Mouse (Mus musculus): ENCODE data around the gene Cnot1. TPM values are rescaled to one million over a fixed set of nuclear protein-coding genes. Genes with fewer than 3 reads are reported as not detected.

Cnot1 gene
- polyA plus RNA-seq (2012; fragmentation: generic; extraction: Trizol): 40.6 TPM
- long read RNA-seq, experiment 1, partial matches to known transcripts: 18 of 20 reads
- long read RNA-seq, experiment 1, other reads (novel, unspliced or antisense): 1 of 20 reads
- long read RNA-seq, experiment 2, full-length matches to known transcripts: 9 of 131 reads
- long read RNA-seq, experiment 2, partial matches to known transcripts: 80 of 131 reads
- long read RNA-seq, experiment 2, other reads (novel, unspliced or antisense): 42 of 131 reads

- peaks cover 47% of the 10 kb centered on the region for H3K79me3 ChIP-seq (ENCODE audit: low read depth)
- peaks cover 54% of the 10 kb centered on the region for H3K79me2 ChIP-seq (ENCODE audit: control insufficient read depth, insufficient read depth)
- peak within 1 kb of the TSS; percentile 93 for H3K4me3 ChIP-seq (ENCODE audit: insufficient read depth, poor library complexity, severe bottlenecking)
- TF ChIP-seq MAX (IDR thresholded peaks at IDR 0.05): no peak
- TF ChIP-seq MYOD1 (IDR thresholded peaks at IDR 0.05; ENCODE audit: control insufficient read depth, insufficient read length, low read depth): no peak
- no peak for TF ChIP-seq CEBPB (IDR thresholded peaks at IDR 0.05; ENCODE audit: low read depth)
- H3ac ChIP-seq (ENCODE audit: control insufficient read depth, insufficient read length, low read depth): peak within 1 kb of the TSS; percentile 95
- H3K27me3 ChIP-seq (ENCODE audit: control insufficient read depth, insufficient read depth, insufficient read length): no peaks in the 10 kb centered on the region
- peaks cover 8% of the 10 kb centered on the region for H3K36me3 ChIP-seq (ENCODE audit: control insufficient read depth, insufficient read depth)
Measured at GRCm38 (mm10) chr8:95807331-95807843, at the start of gene Cnot1. Gene Cnot1, minus strand, starts transcription at chr8:95807464.

DNA sequence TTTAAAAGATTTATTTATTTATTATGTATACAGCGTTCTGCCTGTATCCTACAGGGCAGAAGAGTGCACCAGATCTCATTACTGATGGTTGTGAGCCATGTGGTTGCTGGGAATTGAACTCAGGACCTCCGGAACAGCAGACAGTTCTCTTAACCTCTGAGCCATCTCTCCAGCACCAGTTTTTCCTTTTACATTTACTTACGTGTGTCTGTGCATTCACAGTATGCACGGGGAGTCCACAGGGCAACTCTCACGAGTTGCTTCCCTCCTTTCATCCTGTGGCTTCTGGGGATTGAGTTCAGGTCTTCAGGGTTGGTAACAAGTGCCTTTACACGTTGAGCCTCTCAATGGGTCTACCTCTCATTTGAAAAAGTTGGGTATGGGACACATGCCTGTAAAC lies 46.9 kb upstream of the Cnot1 start:
- H3ac ChIP-seq (ENCODE audit: control insufficient read depth, insufficient read length, low read depth): no peak overlapping the region
- H3K79me3 ChIP-seq (ENCODE audit: low read depth): peaks cover 2% of the 10 kb centered on the region
- H3K4me3 ChIP-seq (ENCODE audit: insufficient read depth, poor library complexity, severe bottlenecking): no peak overlapping the region
- H3K79me2 ChIP-seq (ENCODE audit: control insufficient read depth, insufficient read depth): peaks cover 11% of the 10 kb centered on the region
- no peaks in the 10 kb centered on the region for H3K27me3 ChIP-seq (ENCODE audit: control insufficient read depth, insufficient read depth, insufficient read length)
- H3K36me3 ChIP-seq (ENCODE audit: control insufficient read depth, insufficient read depth): no peaks in the 10 kb centered on the region
- TF ChIP-seq CTCF (IDR thresholded peaks at IDR 0.05; ENCODE audit: control insufficient read depth, insufficient read depth, insufficient read length) (no peak), FOSL1 (IDR thresholded peaks at IDR 0.05; ENCODE audit: insufficient read depth, low read length, poor library complexity, severe bottlenecking) (no peak), MYOD1 (IDR thresholded peaks at IDR 0.05; ENCODE audit: control insufficient read depth, insufficient read length, low read depth) (no peak), CEBPB (IDR thresholded peaks at IDR 0.05; ENCODE audit: low read depth) (no peak)

GRCm38 (mm10) chr8:95853102-95853843 lies 46.0 kb upstream of the Cnot1 start, which contains the start of gene Slc38a7:
Gene Slc38a7, minus strand, starts transcription at chr8:95853539.
- Histone ChIP-seq H3K79me2 (ENCODE audit: control insufficient read depth, insufficient read depth) (peaks cover 11% of the 10 kb centered on the region), H3K79me3 (ENCODE audit: low read depth) (peaks cover 2% of the 10 kb centered on the region)

GRCm38 (mm10) chr8:95852290-95852689 lies 45.0 kb upstream of the Cnot1 start:
- peak overlapping the region; percentile 40 for H3ac ChIP-seq (ENCODE audit: control insufficient read depth, insufficient read length, low read depth)
- peak overlapping the region; percentile 74 for H3K4me3 ChIP-seq (ENCODE audit: insufficient read depth, poor library complexity, severe bottlenecking)
- TF ChIP-seq CTCF (IDR thresholded peaks at IDR 0.05; ENCODE audit: control insufficient read depth, insufficient read depth, insufficient read length): no peak
- no peak for TF ChIP-seq MAX (IDR thresholded peaks at IDR 0.05)
- peak; percentile 44 for TF ChIP-seq USF1 (IDR thresholded peaks at IDR 0.05; ENCODE audit: low read depth)
- TF ChIP-seq MYOG (IDR thresholded peaks at IDR 0.05; ENCODE audit: control insufficient read depth, extremely low read depth, insufficient read length): no peak
- no peak for TF ChIP-seq MYOD1 (IDR thresholded peaks at IDR 0.05; ENCODE audit: control insufficient read depth, insufficient read length, low read depth)
- TF ChIP-seq CEBPB (IDR thresholded peaks at IDR 0.05; ENCODE audit: low read depth): peak; percentile 97
- TF ChIP-seq FOSL1 (IDR thresholded peaks at IDR 0.05; ENCODE audit: insufficient read depth, low read length, poor library complexity, severe bottlenecking): no peak
- H3K36me3 ChIP-seq (ENCODE audit: control insufficient read depth, insufficient read depth): peaks cover 6% of the 10 kb centered on the region
- peaks cover 2% of the 10 kb centered on the region for H3K79me3 ChIP-seq (ENCODE audit: low read depth)
- H3K27me3 ChIP-seq (ENCODE audit: control insufficient read depth, insufficient read depth, insufficient read length): no peaks in the 10 kb centered on the region
- H3K79me2 ChIP-seq (ENCODE audit: control insufficient read depth, insufficient read depth): peaks cover 11% of the 10 kb centered on the region

More at GRCm38 (mm10) chr8:95853102-95853843, 46.0 kb upstream of the Cnot1 start, which contains the start of gene Slc38a7:
- Histone ChIP-seq H3K4me3 (ENCODE audit: insufficient read depth, poor library complexity, severe bottlenecking) (peak within 1 kb of the TSS; percentile 74), H3ac (ENCODE audit: control insufficient read depth, insufficient read length, low read depth) (peak within 1 kb of the TSS; percentile 63), H3K27me3 (ENCODE audit: control insufficient read depth, insufficient read depth, insufficient read length) (no peaks in the 10 kb centered on the region), H3K36me3 (ENCODE audit: control insufficient read depth, insufficient read depth) (peaks cover 1% of the 10 kb centered on the region)
- no peak for TF ChIP-seq MYOD1 (IDR thresholded peaks at IDR 0.05; ENCODE audit: control insufficient read depth, insufficient read length, low read depth)
- TF ChIP-seq CTCF (IDR thresholded peaks at IDR 0.05; ENCODE audit: control insufficient read depth, insufficient read depth, insufficient read length): no peak
- TF ChIP-seq MAX (IDR thresholded peaks at IDR 0.05): no peak
- no peak for TF ChIP-seq CEBPB (IDR thresholded peaks at IDR 0.05; ENCODE audit: low read depth)
- peak; percentile 99 for TF ChIP-seq USF1 (IDR thresholded peaks at IDR 0.05; ENCODE audit: low read depth)

GRCm38 (mm10) chr8:95850326-95850725 lies 43.1 kb upstream of the Cnot1 start:
- Histone ChIP-seq H3K4me3 (ENCODE audit: insufficient read depth, poor library complexity, severe bottlenecking) (no peak overlapping the region), H3K27me3 (ENCODE audit: control insufficient read depth, insufficient read depth, insufficient read length) (no peaks in the 10 kb centered on the region)
- no peak for TF ChIP-seq FOSL1 (IDR thresholded peaks at IDR 0.05; ENCODE audit: insufficient read depth, low read length, poor library complexity, severe bottlenecking)
- no peak for TF ChIP-seq CTCF (IDR thresholded peaks at IDR 0.05; ENCODE audit: control insufficient read depth, insufficient read depth, insufficient read length)
- TF ChIP-seq MAX (IDR thresholded peaks at IDR 0.05): no peak
- TF ChIP-seq MYOG (IDR thresholded peaks at IDR 0.05; ENCODE audit: control insufficient read depth, extremely low read depth, insufficient read length): no peak
- TF ChIP-seq MYOD1 (IDR thresholded peaks at IDR 0.05; ENCODE audit: control insufficient read depth, insufficient read length, low read depth): no peak

More at GRCm38 (mm10) chr8:95850326-95850725, 43.1 kb upstream of the Cnot1 start:
- Histone ChIP-seq H3ac (ENCODE audit: control insufficient read depth, insufficient read length, low read depth) (no peak overlapping the region), H3K79me2 (ENCODE audit: control insufficient read depth, insufficient read depth) (peaks cover 11% of the 10 kb centered on the region), H3K79me3 (ENCODE audit: low read depth) (peaks cover 2% of the 10 kb centered on the region), H3K36me3 (ENCODE audit: control insufficient read depth, insufficient read depth) (peaks cover 17% of the 10 kb centered on the region)
